Mouse (Mus musculus): ENCODE data around the gene Trim80.

- TF ChIP-seq ZC3H11A (IDR thresholded peaks at IDR 0.05; ENCODE audit: low read depth, low read length) = no peak
- TF ChIP-seq RAD21 (IDR thresholded peaks at IDR 0.05; ENCODE audit: low read depth, low read length) = no peak
- TF ChIP-seq EP300 (IDR thresholded peaks at IDR 0.05; ENCODE audit: low read depth in 1 of 2, low read length in 2 of 2) = no peak
These were observed 9.8 kb downstream of the Trim80 start for GRCm38 (mm10) chr11:115450176-115450575.
